Comparison of ENCODE assay signal across 8 mouse cellular contexts in genomic region chr9:64252591-64253020, GRCm38 (mm10). TPM values are rescaled to one million over a fixed set of nuclear protein-coding genes. Genes with fewer than 3 reads are reported as not detected.
DNase-seq lines count a peak whose midpoint lies in the region; ATAC-seq and TF ChIP-seq lines count a peak whose summit lies in the region.

No protein-coding gene starts in this region.

- under 1% methylated on average over 16 of the region's 16 CpGs for WGBS in kidney, adult 2 months
- under 1% methylated on average over 16 of the region's 16 CpGs for WGBS in lung, embryonic 14.5 days

- H3K9me3 ChIP-seq in lung, embryonic 14.5 days (ENCODE audit: low read depth, low read length): no peaks in the 10 kb centered on the region

- peak overlapping the region; percentile 85 for H3K9ac ChIP-seq in lung, embryonic 14.5 days

- peak overlapping the region; percentile 96 for H3K4me3 ChIP-seq in kidney, adult 2 months (ENCODE audit: insufficient read depth, low read depth, low read length)
- H3K4me3 ChIP-seq in lung, embryonic 14.5 days (ENCODE audit: low read depth, low read length): peak overlapping the region; percentile 89

- H3K4me2 ChIP-seq in lung, embryonic 14.5 days: peak overlapping the region; percentile 88

- peaks cover 7% of the 10 kb centered on the region; the same call in 1 of the 2 replicates for H3K4me1 ChIP-seq in kidney, adult 2 months (ENCODE audit: control insufficient read depth, insufficient read depth, low read length)
- H3K4me1 ChIP-seq in lung, embryonic 14.5 days (ENCODE audit: insufficient read depth): 0 out of 2 replicates have a peak, but pooled peaks cover 4% of the 10 kb centered on the region

- no peak for TF ChIP-seq POLR2A in kidney, adult 2 months (IDR thresholded peaks at IDR 0.05; ENCODE audit: low read depth, low read length)

- no peaks in the 10 kb centered on the region for H3K36me3 ChIP-seq in kidney, adult 2 months (ENCODE audit: control insufficient read depth, insufficient read depth, low read length)
- H3K36me3 ChIP-seq in lung, embryonic 14.5 days (ENCODE audit: insufficient read depth): no peaks in the 10 kb centered on the region

- no peaks in the 10 kb centered on the region for H3K27me3 ChIP-seq in kidney, adult 2 months (replicated peaks; ENCODE audit: control insufficient read depth, insufficient read depth, low read length)
- H3K27me3 ChIP-seq in lung, embryonic 14.5 days (ENCODE audit: insufficient read depth, low read length): no peaks in the 10 kb centered on the region

- no peak for TF ChIP-seq CTCF in kidney, adult 2 months (conservative IDR thresholded peaks at IDR 0.05; ENCODE audit: insufficient read depth, insufficient read length, low read depth, low read length)
- peak; percentile 23; the same call in 1 of the 2 replicates for TF ChIP-seq CTCF in lung, embryonic 14.5 days (IDR thresholded peaks at IDR 0.05; ENCODE audit: low read depth)

- H3K27ac ChIP-seq in kidney, adult 2 months (ENCODE audit: insufficient read depth, low read depth, low read length): peak overlapping the region; percentile 84
- H3K27ac ChIP-seq in lung, embryonic 14.5 days (ENCODE audit: low read depth): peak overlapping the region; percentile 96

- peak; percentile 10 for DNase-seq in right cerebral cortex, postnatal 4 days
- no peak for DNase-seq in right cerebral cortex, adult 18-20 months
- DNase-seq in cerebellum, postnatal 36 days: peak; percentile 14 to 18
- DNase-seq in heart, adult 9 months (ENCODE audit: low spot score in 2 of 2): peak; percentile 23 to 55
- DNase-seq in kidney, adult 2 months: peak; percentile 60
- DNase-seq in lung, embryonic 14.5 days: peak; percentile 44
- peak; percentile 35 for DNase-seq in retina, postnatal 1 day
- no peak for DNase-seq in adrenal gland, postnatal 10 days

- 0 out of 2 replicates have a peak, but pooled peaks have one; percentile 0 for ATAC-seq in lung, embryonic 14.5 days (ENCODE audit: insufficient read depth)

RNA-seq across cellular contexts. Expression of gene Map2k1, which starts 0.8 kb away (rescaled TPM):
- polyA plus RNA-seq in kidney, adult 2 months (2012; rRNA removed): 40.8 and 46.3 TPM in 2 replicates
- 69.2 and 71.2 TPM in 2 replicates for polyA plus RNA-seq in lung, embryonic 14.5 days (2014; fragmentation: Nextera tagmentation; extraction: Ambion mirVana)
- total RNA-seq in adrenal gland, postnatal 10 days (2021): 10 to 100 TPM; 54.7 to 55.1 TPM

RNA-seq across cellular contexts. Expression of gene Uchl4, which starts 17.6 kb away (rescaled TPM):
- polyA plus RNA-seq in kidney, adult 2 months (2012; rRNA removed): 0.11 and 0.15 TPM in 2 replicates
- polyA plus RNA-seq in lung, embryonic 14.5 days (2014; fragmentation: Nextera tagmentation; extraction: Ambion mirVana): 2.7 and 3.6 TPM in 2 replicates
- total RNA-seq in adrenal gland, postnatal 10 days (2021): 1 to 10 TPM; 1.9 to 3.1 TPM

RNA-seq across cellular contexts. Expression of gene Tipin, which starts 28.8 kb away (rescaled TPM):
- 3.2 and 5.5 TPM in 2 replicates for polyA plus RNA-seq in kidney, adult 2 months (2012; rRNA removed)
- 281 and 288 TPM in 2 replicates for polyA plus RNA-seq in lung, embryonic 14.5 days (2014; fragmentation: Nextera tagmentation; extraction: Ambion mirVana)
- 10 to 100 TPM; 34.1 to 50.3 TPM for total RNA-seq in adrenal gland, postnatal 10 days (2021)

Comparison
In these comparisons a context has a peak if more than half of its experiments do, and no peak if none do; other contexts are left out.
1. DNase-seq: peak in right cerebral cortex, postnatal 4 days (single experiment), cerebellum, postnatal 36 days (2 of 2), heart, adult 9 months (2 of 2), kidney, adult 2 months (single experiment), lung, embryonic 14.5 days (single experiment) and retina, postnatal 1 day (single experiment); none in right cerebral cortex, adult 18-20 months (single experiment) and adrenal gland, postnatal 10 days (single experiment).
2. RNA of gene Tipin, which starts 28.8 kb away (polyA plus RNA-seq): 281 to 288 TPM in lung, embryonic 14.5 days; 3.2 to 5.5 TPM in kidney, adult 2 months; every median in the first group is over 10 times any median in the second.